Mouse (Mus musculus): ENCODE measurements at regions not wholly inside any gene's neighbourhood (a gene's known extent, or its start where the extent isn't known, plus 50 kb on each side); places are given as distances from the start of the nearest gene placed in this dataset.

DNA sequence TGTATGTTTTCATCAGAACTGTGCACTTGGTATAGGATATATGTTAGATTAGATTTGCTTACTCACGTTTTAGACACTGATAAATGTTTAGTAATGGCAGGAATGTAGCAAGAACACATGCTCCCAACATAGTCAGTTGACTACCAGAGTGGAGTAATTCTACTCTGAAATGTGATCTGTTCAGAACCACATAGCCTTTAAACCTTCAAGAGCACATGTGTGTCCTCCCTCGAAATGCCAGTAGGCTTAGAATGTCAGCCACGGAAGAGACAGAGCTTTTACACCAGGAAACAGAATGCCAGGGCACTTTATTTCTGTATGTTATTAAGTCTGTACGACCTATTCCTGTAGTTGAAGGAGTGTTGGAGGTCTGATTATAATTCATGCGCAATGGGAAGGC lies 51.3 kb upstream of the Cd28 start:
- no peak for DNase-seq (ENCODE audit: low spot score in 2 of 2)

DNA sequence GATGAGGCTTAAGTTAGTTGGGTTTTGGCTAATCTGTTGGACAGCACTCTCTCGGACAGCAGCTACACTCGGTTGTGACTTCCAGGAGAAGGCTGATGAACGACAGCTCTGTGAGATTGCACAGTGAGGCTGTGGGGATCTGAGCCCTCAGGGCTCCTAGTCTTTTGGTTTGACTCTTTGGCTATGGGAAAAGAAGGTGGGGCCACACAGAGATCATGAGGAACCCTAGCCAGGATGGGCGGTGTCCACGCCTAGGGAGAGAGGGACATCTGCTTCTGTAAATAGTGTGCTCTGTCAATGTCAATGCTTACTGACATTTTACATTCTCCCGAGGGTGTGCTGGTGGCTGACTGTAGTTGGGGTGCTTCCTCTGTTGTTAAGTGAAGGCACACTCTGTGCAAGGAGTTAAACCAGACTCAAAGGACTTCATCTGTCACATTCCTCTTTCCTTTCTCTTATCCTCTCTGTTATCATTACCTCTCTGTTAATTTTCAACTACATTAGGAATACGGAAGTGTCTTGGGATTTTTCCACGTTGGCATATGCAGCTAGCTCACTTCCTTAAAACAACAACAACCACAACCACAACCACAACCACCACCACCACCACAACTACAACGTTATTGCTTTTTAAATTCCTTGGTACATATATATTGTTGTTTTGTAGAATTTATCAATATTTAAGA lies 54.2 kb upstream of the Cd28 start:
- peak in 1 of 2 experiments; percentile 12 for DNase-seq (ENCODE audit: low spot score in 2 of 2)

DNA sequence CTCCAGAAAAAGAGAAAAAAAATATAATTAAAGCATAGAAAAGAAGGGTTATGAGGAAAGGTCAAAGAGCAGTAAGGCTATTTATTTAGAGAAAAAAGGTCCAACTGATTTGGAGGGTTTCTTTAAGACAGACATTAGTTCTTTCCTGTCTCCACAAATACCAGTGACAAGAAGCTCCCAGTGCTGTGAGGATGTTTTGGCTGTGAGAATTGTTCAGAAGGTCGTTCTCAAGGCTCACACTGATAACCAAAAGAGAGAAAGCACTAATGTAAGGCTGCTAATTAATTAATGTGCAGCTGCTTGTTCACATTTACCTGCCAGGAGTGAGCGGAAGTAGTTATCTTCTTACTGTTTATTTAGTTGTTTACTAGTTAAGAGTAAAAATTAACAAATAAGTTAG lies 54.7 kb upstream of the Cd28 start:
- DNase-seq (ENCODE audit: low spot score in 2 of 2) = no peak

DNA sequence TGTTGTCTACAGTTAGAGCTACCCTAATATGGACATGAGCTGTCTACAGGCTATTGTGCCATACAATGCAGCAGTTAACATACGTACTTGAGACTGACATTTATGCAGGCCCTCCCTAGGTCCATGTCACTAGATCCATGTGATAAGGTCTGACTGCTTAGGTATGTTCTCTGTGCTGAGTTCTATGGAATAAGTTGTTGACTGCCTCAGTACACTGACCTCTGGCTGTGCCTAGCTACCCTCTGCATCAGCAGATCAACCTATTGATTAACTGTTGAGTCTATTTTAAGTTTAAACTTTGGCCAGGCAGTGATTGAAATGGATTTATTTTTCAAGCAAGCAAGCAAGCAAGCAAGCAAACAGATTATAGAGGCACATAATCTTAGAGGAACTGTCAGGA lies 57.0 kb upstream of the Cd28 start:
- DNase-seq (ENCODE audit: low spot score in 2 of 2) = peak in 1 of 2 experiments; percentile 2

DNA sequence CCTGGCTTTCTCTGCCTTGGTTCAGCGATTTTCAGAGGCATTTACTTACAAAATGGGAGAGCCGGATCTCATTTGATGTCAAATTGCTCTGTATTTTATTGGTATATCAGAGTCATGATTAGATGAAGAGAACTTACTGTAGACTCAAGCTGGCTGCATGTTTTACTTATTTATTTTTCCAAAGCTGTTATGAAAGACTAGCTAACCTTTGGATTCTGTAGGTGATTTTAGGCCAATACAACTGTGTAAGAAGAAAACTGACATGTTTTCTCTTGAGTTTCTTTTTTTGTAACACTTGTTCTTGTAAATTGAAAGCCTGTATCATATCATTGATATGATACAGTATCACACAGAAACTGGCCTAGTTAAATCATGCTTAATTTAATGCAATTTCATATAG lies 57.6 kb upstream of the Cd28 start:
- DNase-seq (ENCODE audit: low spot score in 2 of 2) = no peak

DNA sequence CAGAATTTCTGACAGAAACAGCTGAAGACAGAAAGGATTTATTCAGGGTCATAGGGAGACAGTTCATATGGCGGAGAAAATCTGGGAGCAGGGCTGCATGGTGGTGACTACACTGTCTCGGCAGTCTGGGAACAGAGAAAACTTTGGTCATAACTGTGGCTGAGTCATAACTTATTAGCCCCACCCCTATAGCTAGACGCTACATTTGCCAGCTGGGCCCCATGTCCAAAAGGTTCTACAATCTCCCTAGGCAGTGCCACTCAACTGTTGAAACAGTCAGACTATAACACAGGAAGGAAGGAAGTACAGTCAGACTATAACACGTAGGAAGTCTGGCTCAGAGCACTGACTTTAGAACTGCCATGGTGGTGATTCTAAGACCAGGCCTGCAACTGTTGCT lies 58.2 kb upstream of the Cd28 start:
- DNase-seq (ENCODE audit: low spot score in 2 of 2) = no peak

DNA sequence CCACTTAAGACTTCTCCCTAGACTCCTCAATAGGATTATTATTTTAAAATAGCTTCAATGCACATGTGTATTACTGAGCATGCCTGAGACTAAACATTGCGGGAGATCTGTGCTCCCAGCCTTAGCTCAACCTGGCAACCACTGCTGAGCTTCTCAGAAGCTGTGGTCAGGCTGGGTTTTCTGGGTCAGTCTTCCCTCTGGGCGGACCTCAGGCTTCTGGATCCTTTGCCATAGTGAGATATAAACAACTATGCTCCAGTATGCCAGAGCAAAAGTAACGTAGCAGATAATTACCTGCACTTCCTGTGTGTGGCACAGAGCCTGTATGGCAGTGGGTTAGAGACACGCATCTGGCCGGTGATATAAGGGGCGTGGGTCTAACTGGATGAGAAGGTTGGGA lies 59.1 kb upstream of the Cd28 start:
- DNase-seq (ENCODE audit: low spot score in 2 of 2) = no peak

DNA sequence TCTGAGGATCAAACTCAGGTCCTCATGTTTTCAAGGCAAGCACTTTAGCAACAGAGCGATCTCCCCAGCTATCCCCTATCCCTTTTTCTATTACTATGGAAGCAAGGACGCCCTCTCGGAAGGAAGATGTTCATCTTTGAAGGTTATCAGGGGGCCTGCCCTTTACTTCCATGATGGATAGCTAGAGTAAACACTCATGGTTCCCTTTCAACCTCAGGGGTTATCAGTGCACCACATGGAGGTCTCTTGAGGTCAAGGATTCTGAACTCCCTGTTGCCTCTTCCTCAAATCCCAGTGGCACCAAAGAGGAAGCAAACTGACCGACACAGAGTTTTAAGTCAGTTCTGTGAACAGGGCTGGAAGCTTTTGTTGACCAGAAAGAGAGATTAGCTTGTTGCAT lies 59.6 kb upstream of the Cd28 start:
- no peak for DNase-seq (ENCODE audit: low spot score in 2 of 2)

DNA sequence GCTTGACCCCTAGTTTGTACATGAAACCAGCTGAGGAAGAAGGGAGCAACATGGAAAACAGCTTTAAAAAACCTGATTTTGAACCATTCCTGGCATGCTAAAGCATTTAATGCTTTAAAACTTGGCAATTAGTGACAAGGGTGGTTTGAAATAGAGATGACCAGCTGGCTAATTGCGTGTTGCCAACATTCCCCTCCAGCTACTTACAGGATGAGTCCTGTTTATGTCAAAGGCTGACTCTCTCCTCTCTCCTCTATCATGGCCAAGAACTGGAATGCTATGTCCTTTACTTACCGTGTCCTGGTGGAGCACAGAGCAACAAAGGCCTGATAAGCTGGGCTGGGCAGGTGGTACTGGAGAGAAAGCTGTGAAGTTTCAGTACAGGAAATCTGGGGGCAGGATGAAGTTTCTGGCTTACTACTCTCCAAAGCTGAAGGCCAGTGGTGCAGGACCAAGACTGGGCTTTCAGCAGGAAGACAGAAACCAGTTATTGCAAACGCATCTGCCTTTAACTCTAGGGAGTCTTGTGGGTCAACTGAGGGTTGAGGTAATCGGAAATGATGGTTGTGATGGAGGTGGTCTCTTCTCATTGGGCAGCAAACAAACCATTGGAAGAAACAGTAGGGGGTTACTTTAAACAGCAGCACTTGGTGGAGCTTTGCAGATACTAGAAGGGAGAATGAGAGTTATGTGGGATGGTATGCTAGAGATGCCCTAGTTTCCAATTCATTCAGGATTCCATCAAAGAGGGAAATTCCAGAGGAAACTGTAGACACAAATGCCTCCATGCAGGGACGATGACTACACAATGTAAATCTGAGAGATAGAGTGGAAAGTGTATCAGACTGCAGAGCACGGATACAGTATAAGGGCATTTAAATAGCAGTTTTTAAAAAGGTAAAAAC lies 60.7 kb upstream of the Cd28 start:
- DNase-seq (ENCODE audit: low spot score in 2 of 2) = no peak

DNA sequence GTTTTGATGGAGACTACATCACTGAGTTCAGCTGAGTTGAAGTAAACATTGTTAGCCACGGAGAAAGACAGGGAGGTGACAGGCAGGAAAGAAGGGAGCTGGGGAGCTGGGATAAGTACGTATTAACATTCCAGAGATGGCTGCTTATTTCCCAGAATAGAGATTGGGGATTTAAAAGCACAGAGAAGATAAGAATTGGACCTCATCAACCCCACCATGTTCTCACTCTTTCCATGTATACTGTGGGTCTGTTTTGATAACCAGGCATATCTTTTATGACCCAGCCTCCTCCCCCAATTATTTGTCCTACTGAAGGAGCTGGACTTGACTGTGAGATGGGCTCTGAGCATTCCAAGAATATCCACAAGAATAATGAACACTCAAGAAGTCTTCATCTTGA lies 61.4 kb upstream of the Cd28 start:
- no peak for DNase-seq (ENCODE audit: low spot score in 2 of 2)

DNA sequence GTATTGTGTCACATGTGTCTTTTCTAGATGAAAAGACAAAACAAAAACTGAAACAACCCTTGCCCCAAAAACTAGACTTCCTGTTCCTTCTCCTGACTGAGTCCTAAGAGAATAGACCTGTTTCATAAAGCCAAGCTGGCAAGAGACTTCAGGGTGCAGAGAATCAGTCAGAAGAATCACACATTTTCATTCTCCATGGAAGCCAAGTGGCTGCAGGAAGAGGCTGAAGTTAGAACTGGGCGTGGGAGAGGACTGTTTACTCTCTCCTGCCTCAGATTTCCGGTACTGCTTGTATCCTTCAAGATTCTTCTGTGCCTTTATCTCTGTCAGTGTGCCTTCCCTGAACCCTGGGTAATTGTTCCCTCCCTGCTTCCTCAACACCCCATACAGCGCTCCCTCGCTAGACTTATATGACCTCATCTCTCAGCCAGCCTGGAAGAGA lies 64.0 kb upstream of the Cd28 start:
- DNase-seq (ENCODE audit: low spot score in 2 of 2) = no peak

DNA sequence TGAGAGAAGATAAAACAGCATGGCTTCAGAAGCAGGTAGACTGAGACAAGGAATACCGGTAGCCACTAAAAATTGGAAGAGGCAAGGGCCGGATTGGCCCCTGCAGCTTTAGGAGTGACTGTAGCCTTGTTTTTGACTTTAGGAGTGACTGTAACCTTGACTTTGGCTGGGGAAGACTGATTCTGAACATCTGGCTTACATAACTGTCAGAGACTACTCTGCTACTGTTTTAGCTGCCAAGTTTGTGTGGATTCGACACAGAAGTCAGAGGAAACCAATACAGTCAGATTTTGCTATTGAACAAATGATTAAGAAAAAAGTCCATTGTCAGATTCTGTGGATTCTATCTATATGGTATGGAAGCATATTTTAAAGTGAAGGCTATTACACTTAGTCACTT lies 66.4 kb upstream of the Cd28 start:
- no peak for DNase-seq (ENCODE audit: low spot score in 2 of 2)

DNA sequence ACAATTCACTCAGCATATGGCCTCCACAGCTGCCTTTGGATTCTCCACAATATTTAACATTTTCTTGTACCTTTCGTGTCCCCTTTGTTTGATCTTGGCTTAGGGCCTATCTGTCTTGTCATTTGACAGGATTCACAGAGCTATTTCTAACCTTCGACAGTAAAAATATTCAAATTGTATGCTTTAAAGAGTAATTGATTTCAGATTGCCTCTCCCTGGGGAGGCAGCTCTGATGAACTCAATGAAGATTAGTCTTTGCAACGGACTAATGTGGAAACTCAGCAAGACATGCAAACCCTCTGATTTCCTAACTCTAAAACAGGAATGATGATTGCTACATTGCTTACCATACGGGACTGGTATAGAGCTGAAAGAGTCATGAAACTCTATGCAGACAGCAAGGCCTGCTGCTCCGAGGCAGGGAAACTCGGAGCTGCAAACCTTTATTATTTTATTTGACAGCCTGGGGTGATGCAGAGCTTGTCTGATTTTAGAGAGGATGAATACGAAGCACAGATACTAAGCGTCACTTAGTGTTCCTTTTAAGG lies 67.2 kb upstream of the Cd28 start:
- peak in 1 of 2 experiments; percentile 7 for DNase-seq (ENCODE audit: low spot score in 2 of 2)

DNA sequence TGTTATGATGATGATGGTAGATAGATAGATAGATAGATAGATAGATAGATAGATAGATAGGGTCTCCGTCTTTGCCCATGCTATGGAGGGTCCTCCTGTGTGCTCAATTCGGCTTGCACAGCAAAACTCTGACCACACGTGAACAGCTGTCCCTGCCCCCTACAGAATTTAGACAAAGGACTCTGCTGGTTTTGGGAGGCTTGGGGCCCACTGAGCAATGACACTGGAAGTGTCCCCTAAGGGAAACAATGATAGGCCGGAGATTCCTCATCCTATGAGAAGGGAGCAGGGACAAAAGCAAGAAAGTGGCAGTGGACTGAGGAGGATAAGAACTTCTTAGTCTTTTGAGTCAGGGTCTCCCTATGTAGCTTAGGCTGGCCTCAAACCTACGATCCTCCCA lies 69.8 kb upstream of the Cd28 start:
- peak in 1 of 2 experiments; percentile 3 for DNase-seq (ENCODE audit: low spot score in 2 of 2)

DNA sequence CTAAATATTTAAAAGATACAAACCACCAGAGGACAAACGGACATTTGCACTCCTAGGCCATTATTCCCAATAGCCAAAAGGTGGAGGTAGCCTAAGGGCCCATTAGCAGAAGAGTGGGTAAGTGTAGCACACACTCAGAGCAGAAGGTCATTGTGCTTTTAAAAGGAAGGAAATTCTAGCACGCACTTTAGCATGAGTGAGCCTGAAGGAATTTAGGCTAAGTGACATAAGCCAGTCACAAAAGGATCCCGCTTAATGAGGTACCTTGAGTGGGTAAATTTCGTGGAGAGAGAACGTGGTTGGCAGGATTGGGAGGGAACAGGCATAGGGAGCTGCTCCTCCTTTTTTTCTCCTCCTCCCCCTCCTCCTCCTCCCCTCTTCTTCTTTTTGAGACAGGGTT lies 70.4 kb upstream of the Cd28 start:
- peak in 1 of 2 experiments; percentile 5 for DNase-seq (ENCODE audit: low spot score in 2 of 2)

DNA sequence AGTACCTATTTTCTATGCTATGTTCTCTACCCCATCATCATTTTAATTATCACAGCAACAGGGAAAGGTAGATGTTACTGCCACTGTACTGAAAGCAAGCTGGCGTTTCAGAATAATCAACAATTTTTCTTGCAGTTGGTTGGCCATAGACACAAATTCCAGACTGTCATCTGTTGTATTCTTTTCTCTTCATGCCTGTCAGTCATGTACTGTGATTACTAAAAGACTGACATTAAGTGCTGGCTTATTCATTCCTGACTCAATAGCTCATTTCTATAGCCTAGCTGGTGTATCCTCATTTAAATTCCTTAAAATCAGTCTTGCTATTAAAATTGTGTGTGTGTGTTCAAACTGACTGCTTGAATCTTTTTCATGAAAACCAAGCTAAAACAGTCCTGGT lies 71.4 kb upstream of the Cd28 start:
- peak in 1 of 2 experiments; percentile 5 for DNase-seq (ENCODE audit: low spot score in 2 of 2)

DNA sequence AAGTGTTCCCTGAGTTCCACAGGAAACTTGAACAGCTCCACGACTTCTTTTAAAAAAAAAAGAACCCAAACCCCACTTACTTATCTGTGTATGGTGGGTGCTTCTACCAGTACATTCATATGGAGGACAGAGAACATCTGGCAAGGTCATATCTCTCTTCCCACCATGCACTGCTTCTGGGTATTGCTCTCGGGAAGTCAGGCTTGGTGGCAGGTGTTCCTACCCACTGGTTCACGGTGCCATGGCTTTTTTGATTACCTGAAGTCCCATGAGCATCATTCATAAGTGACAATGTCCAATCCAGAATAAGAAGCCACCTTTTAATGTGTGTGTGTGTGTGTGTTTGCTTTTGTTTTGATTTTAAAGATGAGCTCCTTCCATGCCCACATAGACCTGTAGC lies 73.8 kb upstream of the Cd28 start:
- DNase-seq (ENCODE audit: low spot score in 2 of 2) = peak in 1 of 2 experiments; percentile 11

DNA sequence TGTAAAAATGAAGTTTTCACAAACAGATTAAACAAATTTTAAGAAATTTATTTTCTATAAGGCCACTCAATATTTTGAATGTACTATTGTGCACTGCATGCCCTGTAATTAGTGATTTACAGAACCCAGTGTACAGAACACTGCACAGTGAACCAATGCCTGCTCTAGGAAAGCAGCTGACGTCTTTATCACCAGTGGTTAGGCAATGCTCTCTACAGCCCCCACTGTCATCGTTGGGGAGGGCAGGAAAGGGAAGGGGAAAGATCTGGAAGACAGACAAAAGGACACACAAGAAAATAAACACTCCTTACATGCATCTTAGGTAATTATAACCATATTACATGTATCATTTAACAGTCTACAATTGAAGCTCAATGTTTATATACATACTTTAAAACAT lies 74.4 kb upstream of the Cd28 start:
- DNase-seq (ENCODE audit: low spot score in 2 of 2) = peak in 1 of 2 experiments; percentile 12

DNA sequence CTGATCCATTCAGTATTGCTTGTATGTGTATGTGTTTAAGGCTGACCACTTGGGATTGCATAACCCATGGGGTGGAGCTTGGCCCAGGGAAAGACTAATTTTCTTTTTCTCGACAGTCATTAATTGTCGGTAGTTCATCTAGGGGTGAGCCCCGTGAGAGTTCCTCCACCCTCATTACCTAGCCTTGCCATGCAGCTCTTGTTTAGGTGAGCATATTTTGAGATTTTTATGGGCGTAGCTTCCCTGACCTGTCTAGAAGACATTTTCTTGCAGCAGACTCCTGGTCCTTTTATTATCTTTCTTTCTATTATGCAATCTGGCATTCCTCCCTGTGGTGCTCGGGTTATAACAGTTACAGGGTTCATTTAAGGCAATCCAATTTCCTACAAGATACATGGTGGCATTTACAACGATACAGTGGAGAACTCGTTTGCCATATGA lies 74.4 kb upstream of the Raph1 start:
- peak in 1 of 2 experiments; percentile 15 for DNase-seq (ENCODE audit: low spot score in 2 of 2)

DNA sequence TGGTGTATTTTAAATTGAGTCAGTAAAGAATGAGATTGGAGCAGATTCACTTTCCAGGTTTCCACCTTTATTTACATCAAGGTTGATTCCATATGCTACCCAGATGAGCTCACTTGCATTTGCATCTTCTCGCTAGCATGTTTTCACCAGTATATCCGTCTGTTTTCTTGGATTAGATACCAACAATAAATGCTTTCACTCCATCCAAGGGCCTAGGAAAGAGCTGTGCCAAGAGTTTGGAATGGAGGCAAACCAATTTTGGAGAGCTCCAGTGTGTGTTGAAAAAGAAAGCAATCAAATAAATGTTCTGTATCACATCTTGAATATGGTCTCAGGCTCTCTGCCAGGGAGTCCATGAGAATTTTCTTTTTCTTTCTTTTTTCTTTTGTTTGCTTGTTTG lies 72.6 kb upstream of the Raph1 start:
- DNase-seq (ENCODE audit: low spot score in 2 of 2) = peak in 1 of 2 experiments; percentile 11

DNA sequence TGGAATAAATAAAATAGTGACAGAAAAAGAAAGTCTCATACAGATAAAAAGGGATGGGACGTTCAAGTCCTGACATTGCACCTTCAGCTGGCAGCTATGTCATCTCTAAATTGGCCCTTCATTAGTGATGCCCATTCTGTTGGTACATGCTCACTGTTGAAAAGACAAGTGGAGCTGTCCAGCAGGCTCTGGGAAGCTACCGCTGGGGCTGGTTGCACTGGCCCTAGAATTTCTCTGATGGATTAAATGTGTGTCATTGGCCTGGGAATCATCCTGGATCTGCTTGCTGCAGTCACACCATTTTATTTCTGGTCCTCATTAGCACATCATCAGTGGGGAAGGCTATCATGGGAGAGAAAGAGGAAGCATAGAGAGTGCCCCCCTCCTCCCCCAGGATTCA lies 72.2 kb upstream of the Raph1 start:
- peak in 1 of 2 experiments; percentile 11 for DNase-seq (ENCODE audit: low spot score in 2 of 2)

DNA sequence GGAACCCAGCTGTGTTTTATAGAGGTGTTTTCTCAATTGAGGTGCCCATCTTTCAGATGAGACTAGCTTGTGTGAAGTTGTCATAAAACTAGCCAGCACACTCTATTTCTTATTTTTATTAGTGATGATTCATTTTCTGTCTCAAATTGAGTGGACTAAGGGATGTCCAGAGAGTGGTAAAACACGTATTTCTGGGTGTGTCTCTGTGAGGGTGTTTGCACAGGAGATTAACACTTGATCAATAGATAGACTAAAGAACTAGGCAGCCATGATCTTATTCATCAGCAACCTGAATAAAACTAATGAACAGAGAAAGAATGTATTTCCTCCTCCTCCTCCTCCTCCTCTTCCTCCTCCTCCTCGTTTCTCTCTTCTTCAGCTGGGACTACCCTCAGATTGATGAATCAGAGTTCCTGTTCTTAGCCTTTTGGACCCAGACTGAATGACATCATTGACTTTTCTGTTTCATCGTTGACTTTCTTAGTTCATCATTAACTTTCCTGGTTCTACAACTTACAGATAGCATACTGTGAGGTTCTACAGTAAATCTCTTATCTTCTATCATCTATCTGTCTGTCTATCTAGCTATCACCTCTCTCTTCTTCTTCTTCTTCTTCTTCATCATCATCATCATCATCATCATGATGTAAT lies 70.0 kb upstream of the Raph1 start:
- no peak for DNase-seq (ENCODE audit: low spot score in 2 of 2)
